Mouse (Mus musculus) heart, postnatal 0 days (tissue): Measurements from ENCODE around the gene Gpx6. TPM values are rescaled to one million over a fixed set of nuclear protein-coding genes. Genes with fewer than 3 reads are reported as not detected.

Experiments used
- ATAC-seq: fragments of 200-750 bp; cut with Nextera tagmentation; 2 replicates; pipeline ENCODE4 v1.8.0; 2017; ENCODE audit warnings: low read depth, moderate number of reproducible peaks, moderate library complexity; ENCODE audit not compliant: insufficient read depth
- DNase-seq: peaks from one replicate; pipeline ENCODE4 v3.0.0-alpha.2; 2016; ENCODE audit warnings: low spot score
- H3K27ac ChIP-seq: fragments of 300-500 bp; sonication (generic); 2 replicates; pipeline ENCODE4 v1.5.1; 2014; ENCODE audit warnings: low read depth, mild to moderate bottlenecking
- H3K27me3 ChIP-seq: fragments of 300-500 bp; sonication (generic); 2 replicates; pipeline ENCODE4 v1.6.1; 2014; ENCODE audit warnings: low read length, mixed read lengths; ENCODE audit not compliant: control insufficient read depth, insufficient read depth
- H3K36me3 ChIP-seq: fragments of 300-500 bp; sonication (generic); replicated peaks from 2 replicates; pipeline ENCODE4 v1.6.1; 2014; ENCODE audit warnings: low read length, mixed read lengths; ENCODE audit not compliant: control insufficient read depth, insufficient read depth
- H3K4me1 ChIP-seq: fragments of 300-500 bp; sonication (generic); 2 replicates; pipeline ENCODE4 v1.6.1; 2014; ENCODE audit warnings: antibody characterized with exemption; ENCODE audit not compliant: control insufficient read depth, insufficient read depth
- H3K4me2 ChIP-seq: fragments of 300-500 bp; sonication (generic); 2 replicates; pipeline ENCODE4 v1.6.1; 2014; ENCODE audit warnings: low read depth, mild to moderate bottlenecking, low read length, moderate library complexity
- H3K4me3 ChIP-seq: fragments of 300-500 bp; sonication (generic); 2 replicates; pipeline ENCODE4 v1.5.1; 2014; ENCODE audit warnings: low read depth, low read length
- H3K9ac ChIP-seq: fragments of 300-500 bp; sonication (generic); replicated peaks from 2 replicates; pipeline ENCODE4 v1.6.1; 2014; ENCODE audit warnings: low read depth, low read length, mixed read lengths
- H3K9me3 ChIP-seq: fragments of 300-500 bp; sonication (generic); replicated peaks from 2 replicates; pipeline ENCODE4 v1.6.1; 2016; ENCODE audit warnings: low read length; ENCODE audit not compliant: control insufficient read depth
- CTCF ChIP-seq: IDR thresholded peaks from 2 replicates; pipeline ENCODE4 v1.5.1; 2016; ENCODE audit warnings: antibody characterized with exemption, control low read depth, low read depth
- EP300 ChIP-seq: IDR thresholded peaks from 2 replicates; pipeline ENCODE4 v1.6.1; 2016; ENCODE audit warnings: antibody characterized with exemption, low read depth
- WGBS: fragments of 180-500 bp; shearing (Covaris S2); extraction: QIAGEN DNeasy Blood & Tissue Kit; methylation state at CpG from one replicate; pipeline ENCODE4 v1.1.7; 2014; 5-methylcytosine and 5-hydroxymethylcytosine counted together
- polyA plus RNA-seq: library from polyadenylated mRNA; unstranded; fragments of >200 nt; fragmentation: Nextera tagmentation; extraction: Ambion mirVana; gene quantifications from 2 replicates; pipeline ENCODE4 v1.2.1, GENCODE M21; 2015
- total RNA-seq: library from RNA; depleted of rRNA; stranded (reverse); fragments of >200 nt; gene quantifications from 2 replicates; pipeline ENCODE4 v1.2.3, GENCODE M21; 2014; ENCODE audit warnings: low replicate concordance

The Gpx6 gene
- total and polyA plus RNA-seq, 2 experiments from 2014 or later = not detected

DNA sequence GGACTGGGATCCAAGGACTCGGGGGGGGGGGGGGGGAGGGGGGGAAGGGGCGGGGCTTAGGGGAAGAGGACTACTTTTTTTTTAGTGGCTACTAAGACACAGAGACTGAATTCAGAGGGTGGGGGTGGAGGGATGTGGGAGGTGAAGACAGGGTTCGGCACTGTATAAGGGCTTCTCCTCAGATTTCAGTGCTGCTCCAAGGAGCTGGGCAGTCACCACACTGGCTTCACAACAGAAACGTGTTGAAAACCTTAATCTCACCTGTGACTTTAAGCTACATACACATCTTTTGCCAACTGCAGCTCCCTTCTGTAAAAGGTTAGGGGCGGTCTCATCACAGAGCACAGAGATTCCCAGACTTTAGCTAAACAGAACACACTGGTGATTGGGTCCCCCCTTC is 929 bp downstream of the Gpx6 start:
- Histone ChIP-seq H3K4me2 (no peak overlapping the region), H3K9me3 (no peaks in the 10 kb centered on the region), H3K4me1 (no peaks in the 10 kb centered on the region), H3K9ac (no peak overlapping the region), H3K36me3 (no peaks in the 10 kb centered on the region), H3K4me3 (no peak overlapping the region), H3K27me3 (no peaks in the 10 kb centered on the region), H3K27ac (no peak overlapping the region)
- TF ChIP-seq EP300 (no peak), CTCF (no peak)
- ATAC-seq = no peak
- DNase-seq = no peak
- 30% methylated on average over 4 of the region's 5 CpGs for WGBS

DNA sequence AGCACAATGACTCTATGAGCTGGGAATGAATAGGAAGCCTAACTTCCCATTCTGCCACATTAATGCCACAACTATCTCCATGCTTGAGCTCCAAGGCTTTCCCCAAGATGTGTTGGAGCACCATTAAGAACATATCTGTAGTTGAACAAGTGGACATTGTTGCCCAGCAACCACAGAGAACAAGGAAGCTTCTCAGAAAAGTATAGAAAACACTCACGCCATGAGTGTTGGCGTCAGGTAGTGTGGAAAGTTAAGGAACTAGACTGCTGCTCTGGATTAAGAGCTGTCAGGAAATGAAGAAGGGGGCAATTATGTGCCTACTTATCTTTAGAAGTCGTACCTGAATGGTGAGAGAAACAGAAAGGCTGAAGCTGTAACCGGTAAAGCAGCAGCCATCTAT is 2.0 kb downstream of the Gpx6 start:
- DNase-seq = no peak
- ATAC-seq = no peak
- Histone ChIP-seq H3K9me3 (no peaks in the 10 kb centered on the region), H3K9ac (no peak overlapping the region), H3K4me3 (no peak overlapping the region), H3K27ac (no peak overlapping the region), H3K4me2 (no peak overlapping the region), H3K4me1 (no peaks in the 10 kb centered on the region), H3K36me3 (no peaks in the 10 kb centered on the region), H3K27me3 (no peaks in the 10 kb centered on the region)
- no peak for TF ChIP-seq EP300
- no peak for TF ChIP-seq CTCF
- 73% methylated on average over 4 of the region's 4 CpGs for WGBS

DNA sequence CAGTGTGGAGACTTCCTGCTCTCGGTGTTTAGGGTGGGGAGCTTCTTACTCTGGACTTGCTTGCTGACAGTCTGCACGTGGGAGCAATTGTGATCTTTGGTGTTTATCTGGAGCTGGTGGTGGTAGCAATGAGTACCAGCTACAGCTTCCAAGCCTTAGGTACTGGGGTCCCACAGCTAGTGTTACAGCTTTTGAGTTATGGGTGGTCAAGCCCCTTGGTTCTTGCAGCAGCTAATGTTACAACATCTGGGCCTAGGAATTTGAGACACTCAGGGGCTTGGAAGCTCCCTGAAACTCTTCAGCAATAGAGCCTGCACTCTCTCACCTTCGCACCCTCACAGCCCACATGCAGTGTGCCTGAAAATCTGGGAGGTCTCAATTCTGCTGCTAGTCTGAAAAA is 8.3 kb downstream of the Gpx6 start:
- 45% methylated on average over 3 of the region's 3 CpGs for WGBS
- H3K4me3 ChIP-seq = no peak overlapping the region
- no peaks in the 10 kb centered on the region for H3K9me3 ChIP-seq
- no peaks in the 10 kb centered on the region for H3K4me1 ChIP-seq
- H3K27ac ChIP-seq = no peak overlapping the region
- no peak overlapping the region for H3K4me2 ChIP-seq
- TF ChIP-seq CTCF (no peak), EP300 (no peak)
- no peak for ATAC-seq
- no peak overlapping the region for H3K9ac ChIP-seq
- DNase-seq = no peak
- no peaks in the 10 kb centered on the region for H3K27me3 ChIP-seq
- no peaks in the 10 kb centered on the region for H3K36me3 ChIP-seq

DNA sequence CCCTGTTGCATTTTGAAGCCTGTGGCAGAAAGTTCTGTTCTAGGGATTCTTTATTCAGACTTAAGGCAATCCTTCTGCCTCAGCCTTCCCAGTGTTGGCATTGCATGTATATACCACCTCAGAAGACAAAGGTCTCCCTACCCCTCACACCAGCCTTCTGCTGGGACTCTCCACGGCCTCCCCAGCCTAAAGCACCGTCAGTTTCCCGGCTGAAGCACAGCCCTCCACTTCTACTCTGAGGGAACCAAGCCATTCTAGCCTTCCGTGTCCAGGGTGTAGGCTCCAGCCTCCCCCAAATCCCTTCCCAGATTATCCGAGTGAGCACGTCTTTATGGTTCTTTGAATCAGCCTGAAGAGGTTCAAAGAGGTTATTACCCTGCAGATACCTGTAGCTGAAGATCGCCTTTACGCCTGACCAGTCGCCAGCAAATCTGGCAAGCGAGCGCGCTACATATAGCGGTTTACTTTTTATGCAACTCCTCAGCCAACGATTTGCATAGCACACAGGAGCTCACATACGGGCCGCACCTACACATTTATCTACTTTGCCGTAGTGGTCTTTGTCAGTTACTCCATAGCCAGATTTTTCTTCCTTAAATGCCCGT is 10.1 kb downstream of the Gpx6 start:
- Histone ChIP-seq H3K27ac (no peak overlapping the region), H3K9me3 (no peaks in the 10 kb centered on the region), H3K36me3 (no peaks in the 10 kb centered on the region), H3K9ac (no peak overlapping the region), H3K27me3 (no peaks in the 10 kb centered on the region), H3K4me3 (peak overlapping the region; percentile 40), H3K4me2 (peak overlapping the region; percentile 61), H3K4me1 (no peaks in the 10 kb centered on the region)
- no peak for TF ChIP-seq CTCF
- no peak for TF ChIP-seq EP300
- ATAC-seq (no peak), DNase-seq (no peak)
- WGBS = 8% methylated on average over 18 of the region's 18 CpGs

DNA sequence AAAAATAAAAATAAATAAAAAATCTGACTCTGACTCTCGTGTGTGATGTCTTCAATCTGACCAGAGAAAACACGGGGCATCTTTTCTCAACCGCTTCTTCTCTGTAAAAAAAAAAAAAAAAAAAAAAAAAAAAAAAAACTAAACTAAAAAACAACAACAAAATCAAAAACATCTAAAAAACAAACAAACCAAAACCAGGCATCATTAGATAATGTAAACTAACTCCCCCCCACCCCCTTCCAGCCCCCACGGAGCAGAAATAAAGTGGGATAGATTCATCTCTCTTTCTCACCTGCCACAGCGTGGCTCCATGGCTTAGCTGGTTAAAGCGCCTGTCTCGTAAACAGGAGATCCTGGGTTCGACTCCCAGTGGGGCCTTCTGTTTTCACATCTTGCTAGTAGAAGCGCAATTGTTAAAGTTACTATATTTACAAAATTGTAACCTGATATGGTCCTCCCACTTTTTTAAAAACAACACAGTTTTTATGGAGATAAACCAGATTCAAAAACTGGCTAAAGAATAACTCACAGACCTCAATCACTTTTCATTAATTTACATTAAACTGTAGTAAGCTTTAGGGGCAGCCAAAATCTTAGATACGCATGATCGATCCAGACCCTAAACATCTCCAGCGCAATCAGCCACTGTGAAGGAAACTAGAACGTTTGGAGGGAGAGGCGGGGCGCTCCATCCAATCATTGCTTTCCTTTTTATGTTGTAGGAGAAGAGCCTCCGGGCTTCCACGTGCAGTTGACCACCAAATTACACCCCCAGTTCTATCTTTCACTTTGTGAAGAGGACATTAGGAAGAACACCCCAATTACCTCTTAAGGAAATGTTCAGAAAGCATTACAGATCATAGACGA is 10.8 kb downstream of the Gpx6 start:
- Histone ChIP-seq H3K9me3 (no peaks in the 10 kb centered on the region), H3K4me2 (peak overlapping the region; percentile 61), H3K4me3 (peak overlapping the region; percentile 40), H3K4me1 (0 out of 2 replicates have a peak, but pooled peaks cover 5% of the 10 kb centered on the region), H3K9ac (no peak overlapping the region), H3K27ac (no peak overlapping the region), H3K27me3 (no peaks in the 10 kb centered on the region), H3K36me3 (no peaks in the 10 kb centered on the region)
- TF ChIP-seq EP300 (no peak), CTCF (no peak)
- no peak for ATAC-seq
- no peak for DNase-seq
- 20% methylated on average over 18 of the region's 18 CpGs for WGBS
